Mouse (Mus musculus) C2C12 (cell line): ENCODE results near the gene Ppp1r1a. TPM values are rescaled to one million over a fixed set of nuclear protein-coding genes. Genes with fewer than 3 reads are reported as not detected.
A peak's percentile ranks its signal among the peaks of the same experiment; 100 is the strongest.

Source experiments
- H3K27me3 ChIP-seq: one replicate; pipeline ENCODE4 v1.6.1; 2011; ENCODE audit not compliant: control insufficient read depth, insufficient read depth, insufficient read length
- H3K36me3 ChIP-seq: one replicate; pipeline ENCODE4 v1.6.1; 2011; ENCODE audit not compliant: control insufficient read depth, insufficient read depth
- H3K4me3 ChIP-seq: one replicate; pipeline ENCODE4 v1.5.1; 2011; ENCODE audit warnings: mild to moderate bottlenecking, control low read depth; ENCODE audit not compliant: poor library complexity, insufficient read depth, severe bottlenecking
- H3K79me2 ChIP-seq: one replicate; pipeline ENCODE4 v1.6.1; 2011; ENCODE audit not compliant: control insufficient read depth, insufficient read depth
- H3K79me3 ChIP-seq: one replicate; pipeline ENCODE4 v1.6.1; 2011; ENCODE audit warnings: low read depth, control low read depth
- H3ac ChIP-seq: one replicate; pipeline ENCODE3; 2011; ENCODE audit warnings: low read depth; ENCODE audit not compliant: control insufficient read depth, insufficient read length
- CEBPB ChIP-seq: IDR thresholded peaks from one replicate; pipeline ENCODE4 v1.6.1; 2011; ENCODE audit warnings: low read depth, mild to moderate bottlenecking, control low read depth, moderate library complexity
- CTCF ChIP-seq: IDR thresholded peaks from one replicate; pipeline ENCODE4 v1.5.1; 2011; ENCODE audit not compliant: control insufficient read depth, insufficient read depth, insufficient read length
- FOSL1 ChIP-seq: IDR thresholded peaks from one replicate; pipeline ENCODE4 v1.8.0; 2011; ENCODE audit warnings: mild to moderate bottlenecking, low read length; ENCODE audit not compliant: poor library complexity, insufficient read depth, severe bottlenecking
- MAX ChIP-seq: IDR thresholded peaks from one replicate; pipeline ENCODE4 v1.6.1; 2011; ENCODE audit warnings: mild to moderate bottlenecking, control low read depth
- MYOD1 ChIP-seq: IDR thresholded peaks from one replicate; pipeline ENCODE4 v1.6.1; 2011; ENCODE audit warnings: low read depth; ENCODE audit not compliant: control insufficient read depth, insufficient read length
- MYOG ChIP-seq: IDR thresholded peaks from one replicate; pipeline ENCODE4 v1.6.1; 2011; ENCODE audit not compliant: control insufficient read depth, insufficient read length; ENCODE audit errors: extremely low read depth
- USF1 ChIP-seq: IDR thresholded peaks from one replicate; pipeline ENCODE4 v1.6.1; 2011; ENCODE audit warnings: low read depth, mild to moderate bottlenecking, control low read depth, moderate library complexity
- polyA plus RNA-seq: library from polyadenylated mRNA; unstranded; fragments of >200 nt; fragmentation: generic; extraction: Trizol; gene quantifications from one replicate; pipeline ENCODE4 v1.2.1, GENCODE M21; 2012; ENCODE audit warnings: missing spikeins

The Ppp1r1a gene
- polyA plus RNA-seq, 1 experiment: 0.02 TPM

DNA sequence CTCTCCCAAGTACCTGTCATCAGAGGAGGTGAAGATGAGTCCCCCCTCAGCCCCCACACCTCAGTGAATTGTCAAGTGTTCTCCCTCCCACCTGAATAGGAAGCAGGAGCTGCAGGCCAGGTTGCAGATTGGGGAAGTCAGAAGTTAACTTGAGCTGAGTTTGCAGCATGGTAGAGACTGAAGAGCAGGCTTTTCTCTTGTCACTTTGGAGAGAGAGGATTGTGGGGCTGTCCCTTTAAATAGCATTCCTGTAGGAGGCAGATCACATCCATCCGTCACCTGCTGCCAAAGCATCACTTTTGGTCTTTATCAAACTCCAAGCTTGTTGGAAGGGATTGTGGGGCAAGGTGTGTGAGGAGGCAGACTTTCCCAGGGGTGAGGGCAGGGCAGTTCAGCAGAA lies 37.1 kb downstream of the Ppp1r1a start:
- H3K36me3 ChIP-seq: no peaks in the 10 kb centered on the region
- H3K79me3 ChIP-seq: no peaks in the 10 kb centered on the region
- no peak overlapping the region for H3ac ChIP-seq
- H3K79me2 ChIP-seq: no peaks in the 10 kb centered on the region
- H3K27me3 ChIP-seq: peaks cover 19% of the 10 kb centered on the region
- no peak overlapping the region for H3K4me3 ChIP-seq
- TF ChIP-seq MAX: no peak
- TF ChIP-seq FOSL1: no peak
- TF ChIP-seq USF1: no peak

DNA sequence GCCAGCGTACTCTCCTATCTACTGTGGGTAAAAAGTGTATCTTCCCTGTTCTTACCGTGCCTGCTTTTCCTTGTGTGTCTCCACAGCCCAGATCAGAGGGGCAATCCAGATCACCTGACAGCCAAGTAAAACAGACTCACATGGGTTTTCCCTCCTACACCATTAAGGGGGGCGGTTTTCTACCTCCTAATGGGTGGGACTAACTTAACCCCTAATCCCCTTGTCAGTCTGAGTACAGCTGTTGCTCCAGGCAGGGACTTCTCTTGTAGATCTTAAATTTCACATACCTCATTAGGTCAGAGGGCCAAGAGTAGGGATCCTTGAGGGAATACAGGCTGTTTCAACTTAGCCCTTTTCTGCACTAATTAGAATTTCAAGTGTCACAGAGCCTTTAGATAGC lies 39.6 kb downstream of the Ppp1r1a start:
- H3K79me2 ChIP-seq: no peaks in the 10 kb centered on the region
- no peaks in the 10 kb centered on the region for H3K79me3 ChIP-seq
- H3K27me3 ChIP-seq: peaks cover 5% of the 10 kb centered on the region
- H3K4me3 ChIP-seq: no peak overlapping the region
- H3K36me3 ChIP-seq: no peaks in the 10 kb centered on the region
- no peak overlapping the region for H3ac ChIP-seq
- TF ChIP-seq USF1 (no peak), CTCF (no peak), FOSL1 (no peak), MYOG (no peak), CEBPB (no peak), MAX (no peak), MYOD1 (no peak)

DNA sequence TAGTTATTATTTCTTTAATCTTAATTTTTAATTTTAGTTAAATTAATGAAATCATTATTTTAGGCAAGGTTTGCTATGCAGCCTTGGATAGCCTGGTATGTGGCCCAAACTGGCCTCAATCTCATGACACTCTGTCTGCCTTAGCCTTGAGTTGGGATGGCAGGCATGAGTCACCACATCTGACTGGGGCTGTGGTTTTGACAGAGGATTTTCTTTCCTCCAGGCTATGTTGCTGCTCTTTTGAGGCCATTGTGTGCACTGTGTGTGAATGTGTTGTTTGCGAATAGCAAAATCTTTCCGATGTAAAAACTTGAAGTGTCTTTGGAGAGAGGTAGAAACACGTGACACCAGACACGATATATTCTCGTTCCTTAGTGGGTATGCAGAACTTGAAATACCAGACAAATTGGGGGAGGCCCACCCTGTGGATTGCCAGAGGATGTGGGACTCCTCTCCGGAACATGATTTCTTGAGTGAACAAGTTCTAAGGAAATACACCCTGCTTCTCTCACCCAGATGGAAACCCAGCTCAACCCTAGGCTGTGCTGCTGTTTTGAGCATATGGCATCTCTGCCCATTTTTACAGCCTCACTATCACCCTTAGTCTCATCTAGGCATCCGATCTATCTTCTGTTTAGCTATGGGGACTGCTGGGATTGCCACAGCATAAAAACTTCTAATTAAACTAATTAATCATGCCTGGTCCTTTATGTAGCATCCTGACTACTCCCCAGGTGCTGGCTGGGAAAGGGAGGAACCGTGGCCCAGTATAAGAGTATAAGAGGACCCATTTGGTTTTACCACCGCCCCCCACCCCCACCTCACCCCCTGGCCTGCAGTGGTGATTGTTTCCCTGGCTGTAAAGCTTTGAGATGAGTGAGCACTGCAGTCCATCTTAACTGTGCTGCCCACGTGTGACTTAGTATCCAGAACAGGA lies 41.3 kb downstream of the Ppp1r1a start:
- no peaks in the 10 kb centered on the region for H3K27me3 ChIP-seq
- TF ChIP-seq CTCF (no peak), USF1 (peak; percentile 49), MYOD1 (no peak), FOSL1 (peak; percentile 87), MAX (peak; percentile 53)
- H3K4me3 ChIP-seq: no peak overlapping the region
- H3K79me2 ChIP-seq: no peaks in the 10 kb centered on the region
- H3K79me3 ChIP-seq: no peaks in the 10 kb centered on the region
- no peak overlapping the region for H3ac ChIP-seq
- no peaks in the 10 kb centered on the region for H3K36me3 ChIP-seq

DNA sequence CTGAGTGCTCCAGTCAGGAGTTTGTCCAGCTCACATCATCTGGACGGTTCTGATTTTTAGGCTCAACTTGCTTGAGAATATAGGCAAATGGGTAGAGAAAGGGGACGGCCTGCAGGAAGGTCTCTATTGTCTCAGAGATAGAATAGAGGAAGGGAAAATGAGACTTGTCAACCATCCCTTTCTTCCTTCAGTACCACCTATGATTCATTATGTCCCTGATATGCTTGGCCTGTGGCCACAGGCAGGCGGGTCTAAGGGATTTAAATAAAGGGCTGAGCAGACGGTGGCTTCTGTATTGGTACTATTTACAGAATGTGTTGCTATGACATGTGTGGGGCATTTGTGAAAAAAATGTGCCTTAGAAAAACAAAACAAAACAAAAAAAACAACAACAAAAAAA lies 49.5 kb downstream of the Ppp1r1a start:
- Histone ChIP-seq H3K27me3 (no peaks in the 10 kb centered on the region), H3K79me2 (no peaks in the 10 kb centered on the region), H3K4me3 (no peak overlapping the region), H3ac (no peak overlapping the region), H3K79me3 (no peaks in the 10 kb centered on the region), H3K36me3 (no peaks in the 10 kb centered on the region)
- TF ChIP-seq MYOD1: no peak

DNA sequence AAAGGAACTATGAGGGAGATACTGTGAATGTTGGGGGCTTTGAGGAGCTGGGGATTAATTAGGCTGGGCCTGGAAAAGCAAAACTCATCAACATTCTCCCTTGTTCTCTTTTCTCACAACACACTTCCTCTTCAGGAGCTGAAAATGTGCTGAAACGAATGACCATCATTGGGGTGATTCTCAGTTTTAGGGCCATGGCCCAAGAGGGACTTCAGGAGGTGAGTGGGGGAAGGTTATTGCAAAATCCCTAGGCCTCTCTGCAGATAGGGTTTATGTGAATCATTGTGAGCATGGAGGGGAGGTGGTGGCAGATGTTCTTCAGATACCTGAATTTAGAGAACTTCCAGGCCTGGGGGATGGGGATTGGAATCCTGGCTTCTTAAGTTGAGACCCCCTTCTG lies 51.1 kb downstream of the Ppp1r1a start:
- TF ChIP-seq MAX: no peak
- TF ChIP-seq CEBPB: no peak
- no peak for TF ChIP-seq MYOD1
- TF ChIP-seq MYOG: no peak
- no peak overlapping the region for H3K4me3 ChIP-seq
- H3ac ChIP-seq: no peak overlapping the region
- H3K27me3 ChIP-seq: no peaks in the 10 kb centered on the region
- H3K79me2 ChIP-seq: no peaks in the 10 kb centered on the region
- no peaks in the 10 kb centered on the region for H3K79me3 ChIP-seq
- no peaks in the 10 kb centered on the region for H3K36me3 ChIP-seq

DNA sequence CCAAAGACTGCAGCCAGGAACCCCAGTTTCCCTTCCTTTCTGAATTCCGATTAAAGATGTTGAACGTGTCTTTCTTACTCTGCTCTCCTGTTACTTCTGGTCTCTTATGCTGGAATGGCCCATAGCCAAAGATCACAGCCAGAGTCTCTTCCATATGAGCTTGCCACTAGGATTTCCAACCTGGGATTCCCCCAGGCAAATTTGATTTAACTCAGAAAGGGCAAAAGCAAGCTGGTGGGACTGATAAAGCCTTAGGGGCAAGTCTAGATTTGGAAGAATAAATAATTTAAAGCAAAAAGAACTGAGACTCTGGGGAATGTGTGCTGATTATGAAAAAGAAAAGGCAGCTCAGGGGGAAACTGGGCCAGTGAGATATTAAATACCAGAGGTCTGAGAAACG lies 52.7 kb downstream of the Ppp1r1a start:
- TF ChIP-seq USF1 (no peak), MYOG (no peak), CTCF (no peak), CEBPB (no peak), MAX (no peak)
- H3ac ChIP-seq: no peak overlapping the region
- no peaks in the 10 kb centered on the region for H3K27me3 ChIP-seq
- H3K79me2 ChIP-seq: no peaks in the 10 kb centered on the region
- H3K36me3 ChIP-seq: no peaks in the 10 kb centered on the region
- H3K79me3 ChIP-seq: no peaks in the 10 kb centered on the region
- no peak overlapping the region for H3K4me3 ChIP-seq
